ENCODE assay signal across 8 mouse cellular contexts in the genomic region with DNA sequence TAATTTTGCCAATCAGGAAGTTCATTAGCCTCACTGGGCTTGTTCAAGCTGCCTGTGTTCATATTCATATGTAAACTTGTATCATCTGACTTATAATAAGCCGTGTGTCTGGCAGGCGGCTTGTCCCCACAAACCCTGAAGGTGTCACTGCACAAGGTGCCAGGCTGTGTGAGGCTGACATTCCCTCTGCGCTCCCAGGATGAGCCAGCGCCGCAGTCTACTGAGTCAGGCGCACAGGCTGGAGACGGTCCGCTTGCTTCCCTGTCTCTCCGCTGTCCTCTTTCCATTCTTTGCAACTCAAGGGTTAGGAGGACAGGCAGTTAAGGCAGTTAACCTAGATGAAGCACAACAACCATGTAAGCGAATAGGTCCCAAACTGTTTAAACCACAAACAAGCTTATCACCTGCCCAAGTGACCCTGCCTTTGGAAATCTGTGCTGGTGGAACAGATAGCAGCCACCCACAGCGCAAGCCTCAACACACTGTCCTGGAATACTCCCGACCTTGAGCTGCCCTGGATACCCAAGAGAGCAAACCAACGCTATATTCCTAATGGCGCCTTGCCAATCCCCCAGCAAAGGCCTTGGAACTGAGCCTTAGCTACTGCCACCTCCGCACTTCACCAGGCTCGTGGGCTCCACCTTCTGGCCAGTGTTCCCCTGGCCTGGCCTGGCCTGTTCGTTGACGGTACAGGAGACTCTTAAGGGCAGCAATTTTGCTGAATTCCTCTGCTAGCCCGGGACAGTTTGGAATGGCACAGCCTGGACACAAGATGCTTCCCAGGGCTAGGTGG. TPM values are rescaled to one million over a fixed set of nuclear protein-coding genes. Genes with fewer than 3 reads are reported as not detected.
DNase-seq lines count a peak whose midpoint lies in the region; ATAC-seq and TF ChIP-seq lines count a peak whose summit lies in the region.

No protein-coding gene starts in this region.

- no peak overlapping the region for H3K9ac ChIP-seq in hindbrain, embryonic 13.5 days

- DNase-seq in Patski (ENCODE audit: low read depth, low spot score) = no peak
- peak; percentile 94 to 96 for DNase-seq in cerebellum, postnatal 10 days
- DNase-seq in frontal cortex, postnatal 25 days (ENCODE audit: low spot score in 2 of 2) = peak; percentile 54 to 70
- DNase-seq in layer of hippocampus, postnatal 14 days (ENCODE audit: low spot score in 2 of 2) = peak; percentile 64 to 66
- peak; percentile 94 for DNase-seq in lung, postnatal 10 days
- peak; percentile 85 for DNase-seq in retina, embryonic 14.5 days (ENCODE audit: low spot score)
- peak; percentile 88 for DNase-seq in thymus, postnatal 4 days

- H3K27me3 ChIP-seq in Patski = no peaks in the 10 kb centered on the region
- no peaks in the 10 kb centered on the region for H3K27me3 ChIP-seq in hindbrain, embryonic 13.5 days

- H3K9me3 ChIP-seq in hindbrain, embryonic 13.5 days = no peaks in the 10 kb centered on the region

- H3K36me3 ChIP-seq in hindbrain, embryonic 13.5 days = no peaks in the 10 kb centered on the region

- peaks cover 5% of the 10 kb centered on the region; the same call in 1 of the 2 replicates for H3K4me1 ChIP-seq in hindbrain, embryonic 13.5 days (replicated peaks)

- peak; percentile 81 for TF ChIP-seq CTCF in Patski (IDR thresholded peaks at IDR 0.05)

- peak; percentile 76 for ATAC-seq in Patski
- peak; percentile 77 for ATAC-seq in hindbrain, embryonic 13.5 days (ENCODE audit: low FRiP score)

- H3K4me2 ChIP-seq in hindbrain, embryonic 13.5 days = no peak overlapping the region

- no peak overlapping the region for H3K27ac ChIP-seq in hindbrain, embryonic 13.5 days

- 58% methylated on average over 19 of the region's 19 CpGs for WGBS in hindbrain, embryonic 13.5 days

- no peak overlapping the region for H3K4me3 ChIP-seq in hindbrain, embryonic 13.5 days

- CTCF ChIA-PET in Patski (lab: Charles Lee) = interaction anchor here (0.9 to 2.8 kb wide), 6 partner anchors 8 to 95 kb away, joined by 3 to 17 read pairs (median 3); no protein-coding TSS in a partner anchor

- in situ Hi-C loops in Patski (cut with MboI; ENCODE audit: low pct_unique_long_range_greater_than_20kb) = no loop called here

- POLR2A ChIA-PET in Patski (lab: Charles Lee) = interaction anchor here (1.0 kb wide), 1 partner anchor 204 kb away, joined by 5 read pairs; no protein-coding TSS in a partner anchor

RNA-seq across cellular contexts. Expression of a gene that starts 45.3 kb away (rescaled TPM):
- 0.17 TPM for polyA plus RNA-seq in Patski (2021)
- not detected in 2 replicates for polyA plus RNA-seq in hindbrain, embryonic 13.5 days (2015; fragmentation: Nextera tagmentation; extraction: Ambion mirVana)
- not detected for total RNA-seq in layer of hippocampus, postnatal 14 days (2021)
